Mouse (Mus musculus): ENCODE data around the gene Olfr1419. TPM values are rescaled to one million over a fixed set of nuclear protein-coding genes. Genes with fewer than 3 reads are reported as not detected.

Olfr1419 gene
- polyA plus RNA-seq, 1 experiment from 2014 or later: not detected

GRCm38 (mm10) chr19:11856506-11856905, 18.4 kb downstream of the Olfr1419 start:
- Histone ChIP-seq H3K36me3 (no peaks in the 10 kb centered on the region), H3K9me3 (replicated peaks) (no peaks in the 10 kb centered on the region), H3K4me1 (replicated peaks) (no peaks in the 10 kb centered on the region), H3K4me2 (no peak overlapping the region), H3K9ac (no peak overlapping the region), H3K4me3 (replicated peaks) (no peak overlapping the region), H3K27ac (no peak overlapping the region), H3K27me3 (no peaks in the 10 kb centered on the region)
- ATAC-seq (ENCODE audit: low read depth): no peak
- DNase-seq: no peak
- WGBS (ENCODE audit: insufficient replicate concordance): 58% methylated on average over 6 of the region's 6 CpGs

GRCm38 (mm10) chr19:11854821-11855220, 20.1 kb downstream of the Olfr1419 start:
- no peak overlapping the region for H3K4me3 ChIP-seq (replicated peaks)
- no peak overlapping the region for H3K27ac ChIP-seq
- no peak overlapping the region for H3K9ac ChIP-seq
- 56% methylated on average over 2 of the region's 2 CpGs for WGBS (ENCODE audit: insufficient replicate concordance)
- H3K9me3 ChIP-seq (replicated peaks): no peaks in the 10 kb centered on the region
- ATAC-seq (ENCODE audit: low read depth): no peak
- H3K4me1 ChIP-seq (replicated peaks): no peaks in the 10 kb centered on the region
- no peak for DNase-seq
- H3K27me3 ChIP-seq: no peaks in the 10 kb centered on the region
- H3K4me2 ChIP-seq: no peak overlapping the region
- no peaks in the 10 kb centered on the region for H3K36me3 ChIP-seq

- Histone ChIP-seq H3K9me3 (replicated peaks) (no peaks in the 10 kb centered on the region), H3K4me2 (no peak overlapping the region), H3K27ac (no peak overlapping the region), H3K9ac (no peak overlapping the region), H3K27me3 (no peaks in the 10 kb centered on the region), H3K4me1 (replicated peaks) (no peaks in the 10 kb centered on the region), H3K4me3 (replicated peaks) (no peak overlapping the region), H3K36me3 (no peaks in the 10 kb centered on the region)
- WGBS (ENCODE audit: insufficient replicate concordance): 23% methylated on average over 4 of the region's 4 CpGs
- DNase-seq (no peak), ATAC-seq (ENCODE audit: low read depth) (no peak)
Observed at GRCm38 (mm10) chr19:11852652-11853051, 22.3 kb downstream of the Olfr1419 start.

GRCm38 (mm10) chr19:11846333-11846732, 28.6 kb downstream of the Olfr1419 start:
- ATAC-seq (ENCODE audit: low read depth): no peak

GRCm38 (mm10) chr19:11839119-11839518, 35.8 kb downstream of the Olfr1419 start, which contains the start of gene Olfr1417:
TSS of gene Olfr1417 (minus strand) at chr19:11839219.
- H3K4me1 ChIP-seq (replicated peaks): no peaks in the 10 kb centered on the region
- H3K4me2 ChIP-seq: no peak within 1 kb of the TSS
- H3K4me3 ChIP-seq (replicated peaks): no peak within 1 kb of the TSS
- no peak within 1 kb of the TSS for H3K27ac ChIP-seq
- 62% methylated on average over 4 of the region's 4 CpGs for WGBS (ENCODE audit: insufficient replicate concordance)
- H3K9ac ChIP-seq: no peak within 1 kb of the TSS
- no peaks in the 10 kb centered on the region for H3K27me3 ChIP-seq
- ATAC-seq (ENCODE audit: low read depth): no peak
- DNase-seq: no peak
- no peaks in the 10 kb centered on the region for H3K9me3 ChIP-seq (replicated peaks)
- no peaks in the 10 kb centered on the region for H3K36me3 ChIP-seq

More at GRCm38 (mm10) chr19:11846333-11846732, 28.6 kb downstream of the Olfr1419 start:
- no peak overlapping the region for H3K4me2 ChIP-seq
- H3K27ac ChIP-seq: no peak overlapping the region
- WGBS (ENCODE audit: insufficient replicate concordance): 54% methylated on average over 4 of the region's 4 CpGs
- no peak for DNase-seq
- H3K9ac ChIP-seq: no peak overlapping the region
- no peaks in the 10 kb centered on the region for H3K4me1 ChIP-seq (replicated peaks)
- H3K27me3 ChIP-seq: no peaks in the 10 kb centered on the region
- H3K4me3 ChIP-seq (replicated peaks): no peak overlapping the region
- no peaks in the 10 kb centered on the region for H3K9me3 ChIP-seq (replicated peaks)
- no peaks in the 10 kb centered on the region for H3K36me3 ChIP-seq

GRCm38 (mm10) chr19:11823346-11824065, 51.4 kb downstream of the Olfr1419 start:
- H3K9me3 ChIP-seq (replicated peaks): no peaks in the 10 kb centered on the region
- H3K4me2 ChIP-seq: no peak overlapping the region
- H3K4me1 ChIP-seq (replicated peaks): peaks cover 6% of the 10 kb centered on the region; the same call in 1 of the 2 replicates
- WGBS (ENCODE audit: insufficient replicate concordance): 35% methylated on average over 4 of the region's 4 CpGs
- no peak overlapping the region for H3K27ac ChIP-seq
- no peak overlapping the region for H3K4me3 ChIP-seq (replicated peaks)
- ATAC-seq (ENCODE audit: low read depth) (no peak), DNase-seq (no peak)
- H3K36me3 ChIP-seq: no peaks in the 10 kb centered on the region
- H3K9ac ChIP-seq: no peak overlapping the region
- peaks cover 24% of the 10 kb centered on the region for H3K27me3 ChIP-seq

GRCm38 (mm10) chr19:11820211-11820610, 54.7 kb downstream of the Olfr1419 start:
- no peaks in the 10 kb centered on the region for H3K9me3 ChIP-seq (replicated peaks)
- peaks cover 6% of the 10 kb centered on the region for H3K4me1 ChIP-seq (replicated peaks)
- ATAC-seq (ENCODE audit: low read depth) (no peak), DNase-seq (no peak)
- H3K36me3 ChIP-seq: no peaks in the 10 kb centered on the region
- H3K4me3 ChIP-seq (replicated peaks): no peak overlapping the region
- H3K27me3 ChIP-seq: peaks cover 55% of the 10 kb centered on the region
- no peak overlapping the region for H3K27ac ChIP-seq
- WGBS (ENCODE audit: insufficient replicate concordance): 29% methylated on average over 6 of the region's 6 CpGs
- H3K9ac ChIP-seq: no peak overlapping the region
- peak overlapping the region; percentile 76; the same call in 1 of the 2 replicates for H3K4me2 ChIP-seq

GRCm38 (mm10) chr19:11819800-11820199, 55.1 kb downstream of the Olfr1419 start:
- 2% methylated on average over 15 of the region's 15 CpGs for WGBS (ENCODE audit: insufficient replicate concordance)
- Histone ChIP-seq H3K4me1 (replicated peaks) (peaks cover 10% of the 10 kb centered on the region), H3K9me3 (replicated peaks) (no peaks in the 10 kb centered on the region), H3K4me2 (peak overlapping the region; percentile 76), H3K36me3 (no peaks in the 10 kb centered on the region), H3K9ac (no peak overlapping the region), H3K27me3 (peaks cover 55% of the 10 kb centered on the region), H3K4me3 (replicated peaks) (peak overlapping the region; percentile 56), H3K27ac (no peak overlapping the region)
- ATAC-seq (ENCODE audit: low read depth) (no peak), DNase-seq (peak; percentile 28)

GRCm38 (mm10) chr19:11819143-11819700, 55.7 kb downstream of the Olfr1419 start, which contains the start of gene Stx3:
TSS of gene Stx3 (minus strand) at chr19:11819403.
- no peak for ATAC-seq (ENCODE audit: low read depth)

More at GRCm38 (mm10) chr19:11819143-11819700, 55.7 kb downstream of the Olfr1419 start, which contains the start of gene Stx3:
- DNase-seq: no peak
- under 1% methylated on average over 20 of the region's 20 CpGs for WGBS (ENCODE audit: insufficient replicate concordance)
- no peak within 1 kb of the TSS; the same call in 1 of the 2 replicates for H3K9ac ChIP-seq
- H3K27me3 ChIP-seq: peaks cover 55% of the 10 kb centered on the region
- no peak within 1 kb of the TSS for H3K27ac ChIP-seq
- peaks cover 11% of the 10 kb centered on the region for H3K4me1 ChIP-seq (replicated peaks)
- H3K4me2 ChIP-seq: peak within 1 kb of the TSS; percentile 76
- H3K4me3 ChIP-seq (replicated peaks): peak within 1 kb of the TSS; percentile 56
- H3K36me3 ChIP-seq: no peaks in the 10 kb centered on the region
- no peaks in the 10 kb centered on the region for H3K9me3 ChIP-seq (replicated peaks)
